ENCODE assay signal across 8 mouse cellular contexts in genomic region chr17:27027460-27028283, GRCm38 (mm10). TPM values are rescaled to one million over a fixed set of nuclear protein-coding genes. Genes with fewer than 3 reads are reported as not detected.
DNase-seq lines count a peak whose midpoint lies in the region; ATAC-seq and TF ChIP-seq lines count a peak whose summit lies in the region.

No protein-coding gene starts in this region.

- no peak for DNase-seq in left cerebral cortex, adult 2 months (ENCODE audit: extremely low spot score in 1 of 2, low spot score in 2 of 2)
- DNase-seq in left cerebral cortex, adult 18-20 months (ENCODE audit: low spot score in 2 of 2) = no peak
- DNase-seq in adipocyte (ENCODE audit: low spot score) = peak; percentile 76
- DNase-seq in forebrain, embryonic 10.5 days (ENCODE audit: extremely low spot score, low spot score) = no peak
- DNase-seq in hindbrain, embryonic 14.5 days (ENCODE audit: low spot score) = peak; percentile 47
- DNase-seq in liver, adult 2 months (ENCODE audit: extremely low read depth, low read depth, low spot score) = peak; percentile 81
- no peak for DNase-seq in urinary bladder, postnatal 14 days (ENCODE audit: low spot score)

- peak overlapping the region; percentile 94 for H3K27ac ChIP-seq in left cerebral cortex, adult 2 months
- peak overlapping the region; percentile 94 for H3K27ac ChIP-seq in forebrain, embryonic 10.5 days
- peak overlapping the region; percentile 76 for H3K27ac ChIP-seq in hindbrain, embryonic 14.5 days
- H3K27ac ChIP-seq in liver, adult 2 months (replicated peaks; ENCODE audit: insufficient read depth, low read depth, low read length) = peak overlapping the region; percentile 70

- 0 out of 2 replicates have a peak, but pooled peaks cover 2% of the 10 kb centered on the region for H3K79me2 ChIP-seq in liver, adult 2 months (ENCODE audit: control insufficient read depth, insufficient read depth, low read length)
- H3K79me2 ChIP-seq in myocyte (ENCODE audit: control insufficient read depth, insufficient read depth) = peaks cover 19% of the 10 kb centered on the region

- peaks cover 31% of the 10 kb centered on the region for H3K4me1 ChIP-seq in forebrain, embryonic 10.5 days
- H3K4me1 ChIP-seq in hindbrain, embryonic 14.5 days (replicated peaks; ENCODE audit: control insufficient read depth, insufficient read depth, low read length) = peaks cover 15% of the 10 kb centered on the region
- peaks cover 1% of the 10 kb centered on the region; the same call in 1 of the 2 replicates for H3K4me1 ChIP-seq in liver, adult 2 months (ENCODE audit: control insufficient read depth, insufficient read depth, low read length)

- no peaks in the 10 kb centered on the region for H3K9me3 ChIP-seq in forebrain, embryonic 10.5 days
- H3K9me3 ChIP-seq in hindbrain, embryonic 14.5 days (ENCODE audit: control insufficient read depth, low read length) = no peaks in the 10 kb centered on the region

- intact Hi-C loops in left cerebral cortex, adult 2 months (cut with DNase I) = loop anchor here (2.0 to 5.0 kb wide), 3 partner anchors 95 to 175 kb away; partner anchors contain the start of genes Kifc5b, Lemd2 and Phf1

- peak overlapping the region; percentile 95 for H3K4me2 ChIP-seq in hindbrain, embryonic 14.5 days (replicated peaks)
- peak overlapping the region; percentile 85 for H3K4me2 ChIP-seq in myocyte (ENCODE audit: low read depth)

- peak overlapping the region; percentile 63 for H3ac ChIP-seq in myocyte (ENCODE audit: control insufficient read depth, insufficient read length)

- peak overlapping the region; percentile 77 for H3K4me3 ChIP-seq in left cerebral cortex, adult 2 months
- peak overlapping the region; percentile 74 for H3K4me3 ChIP-seq in forebrain, embryonic 10.5 days
- peak overlapping the region; percentile 65 for H3K4me3 ChIP-seq in hindbrain, embryonic 14.5 days (replicated peaks; ENCODE audit: low read length)
- peak overlapping the region; percentile 83 for H3K4me3 ChIP-seq in liver, adult 2 months (ENCODE audit: insufficient read depth, low read depth, low read length)
- H3K4me3 ChIP-seq in myocyte = peak overlapping the region; percentile 98

- H3K9ac ChIP-seq in hindbrain, embryonic 14.5 days = peak overlapping the region; percentile 96
- H3K9ac ChIP-seq in liver, adult 2 months (ENCODE audit: low read depth, low read length) = peak overlapping the region; percentile 83

- WGBS in forebrain, embryonic 10.5 days = 44% methylated on average over 12 of the region's 12 CpGs
- WGBS in hindbrain, embryonic 14.5 days = 38% methylated on average over 12 of the region's 12 CpGs
- 14% methylated on average over 12 of the region's 12 CpGs for WGBS in liver, adult 2 months

- TF ChIP-seq POLR2A in liver, adult 2 months (IDR thresholded peaks at IDR 0.05; ENCODE audit: extremely low read depth, insufficient read depth, low read length) = no peak
- no peak for TF ChIP-seq POLR2A in myocyte (IDR thresholded peaks at IDR 0.05; ENCODE audit: insufficient read length, low read depth)

- ATAC-seq in hindbrain, embryonic 14.5 days (ENCODE audit: low FRiP score) = peak; percentile 36

- no peak; the same call in 1 of the 2 replicates for TF ChIP-seq CTCF in left cerebral cortex, adult 2 months (IDR thresholded peaks at IDR 0.05)
- no peak for TF ChIP-seq CTCF in liver, adult 2 months (IDR thresholded peaks at IDR 0.05; ENCODE audit: low read depth, low read length)

- peaks cover 39% of the 10 kb centered on the region for H3K36me3 ChIP-seq in forebrain, embryonic 10.5 days (replicated peaks)
- peaks cover 30% of the 10 kb centered on the region for H3K36me3 ChIP-seq in hindbrain, embryonic 14.5 days (replicated peaks; ENCODE audit: control insufficient read depth, insufficient read depth)
- 0 out of 2 replicates have a peak, but pooled peaks cover 2% of the 10 kb centered on the region for H3K36me3 ChIP-seq in liver, adult 2 months (ENCODE audit: control insufficient read depth, insufficient read depth, low read length)
- peaks cover 6% of the 10 kb centered on the region for H3K36me3 ChIP-seq in myocyte (ENCODE audit: control insufficient read depth, insufficient read depth)

- H3K27me3 ChIP-seq in forebrain, embryonic 10.5 days (ENCODE audit: poor library complexity, severe bottlenecking) = no peaks in the 10 kb centered on the region
- H3K27me3 ChIP-seq in hindbrain, embryonic 14.5 days (ENCODE audit: control insufficient read depth, insufficient read depth, low read length) = no peaks in the 10 kb centered on the region
- H3K27me3 ChIP-seq in liver, adult 2 months (ENCODE audit: control insufficient read depth, insufficient read depth, low read length) = no peaks in the 10 kb centered on the region
- H3K27me3 ChIP-seq in myocyte (ENCODE audit: control insufficient read depth, insufficient read depth, insufficient read length) = no peaks in the 10 kb centered on the region

TF ChIP-seq in myocyte, 11 proteins besides CTCF, POLR2A, EP300 and RAD21:
- no peak for TF ChIP-seq CEBPB (IDR thresholded peaks at IDR 0.05; ENCODE audit: insufficient read depth, poor library complexity, severe bottlenecking)
- no peak for TF ChIP-seq MYOD1 (IDR thresholded peaks at IDR 0.05; ENCODE audit: control insufficient read depth in 1 of 3, insufficient read length in 2 of 3, low read depth in 2 of 3)
- TF ChIP-seq SRF (IDR thresholded peaks at IDR 0.05; ENCODE audit: control insufficient read depth, insufficient read length, low read depth) = no peak
- no peak for TF ChIP-seq TCF12 (IDR thresholded peaks at IDR 0.05; ENCODE audit: insufficient read depth, poor library complexity, severe bottlenecking)
- TF ChIP-seq MAX (IDR thresholded peaks at IDR 0.05; ENCODE audit: low read depth) = no peak
- no peak for TF ChIP-seq E2F4 (IDR thresholded peaks at IDR 0.05; ENCODE audit: insufficient read depth)
- TF ChIP-seq USF1 (IDR thresholded peaks at IDR 0.05; ENCODE audit: low read depth) = no peak
- no peak for TF ChIP-seq TCF3 (IDR thresholded peaks at IDR 0.05; ENCODE audit: insufficient read length, low read depth)
- TF ChIP-seq MYOG (IDR thresholded peaks at IDR 0.05; ENCODE audit: control insufficient read depth in 1 of 3, insufficient read depth in 1 of 3, insufficient read length in 2 of 3, low read depth in 2 of 3) = no peak
- no peak for TF ChIP-seq REST (IDR thresholded peaks at IDR 0.05; ENCODE audit: insufficient read depth, insufficient read length)
- TF ChIP-seq POLR2AphosphoS2 (IDR thresholded peaks at IDR 0.05; ENCODE audit: insufficient read length, low read depth) = no peak

RNA-seq across cellular contexts. Expression of gene Bak1, which starts 1.1 kb away (rescaled TPM):
- 10 to 100 TPM; 13.0 to 14.0 TPM for total RNA-seq in left cerebral cortex, adult 2 months (2021)
- 10 to 100 TPM; 12.0 to 13.0 TPM for total RNA-seq in left cerebral cortex, adult 18-20 months (2021)
- 3.1 and 3.4 TPM in 2 replicates for polyA plus RNA-seq in forebrain, embryonic 10.5 days (2016; fragmentation: Nextera tagmentation; extraction: Ambion mirVana)
- polyA plus RNA-seq in hindbrain, embryonic 14.5 days (2014; fragmentation: Nextera tagmentation; extraction: Ambion mirVana) = 5.9 and 6.9 TPM in 2 replicates
- 5.1 and 5.6 TPM in 2 replicates for total RNA-seq in liver, adult 2 months (2014; rRNA removed)
- 21.6 and 23.1 TPM in 2 replicates for polyA plus RNA-seq in liver, adult 2 months (2012; rRNA removed)
- polyA plus RNA-seq in myocyte (2012; fragmentation: generic; extraction: Trizol) = 113 TPM

RNA-seq across cellular contexts. Expression of gene Itpr3, which starts 29.4 kb away (rescaled TPM):
- 1 to 10 TPM; 2.2 to 3.3 TPM for total RNA-seq in left cerebral cortex, adult 2 months (2021)
- 1 to 10 TPM; 2.8 to 3.0 TPM for total RNA-seq in left cerebral cortex, adult 18-20 months (2021)
- 1.6 TPM in 2 replicates for polyA plus RNA-seq in forebrain, embryonic 10.5 days (2016; fragmentation: Nextera tagmentation; extraction: Ambion mirVana)
- 1.2 and 1.8 TPM in 2 replicates for polyA plus RNA-seq in hindbrain, embryonic 14.5 days (2014; fragmentation: Nextera tagmentation; extraction: Ambion mirVana)
- total RNA-seq in liver, adult 2 months (2014; rRNA removed) = 1.1 and 1.5 TPM in 2 replicates
- polyA plus RNA-seq in liver, adult 2 months (2012; rRNA removed) = 0.76 and 1.0 TPM in 2 replicates
- 22.2 TPM for polyA plus RNA-seq in myocyte (2012; fragmentation: generic; extraction: Trizol)

RNA-seq across cellular contexts. Expression of gene Zbtb9, which starts 54.7 kb away (rescaled TPM):
- total RNA-seq in left cerebral cortex, adult 2 months (2021) = 10 to 100 TPM; 16.3 to 18.3 TPM
- 10 to 100 TPM; 16.2 to 16.4 TPM for total RNA-seq in left cerebral cortex, adult 18-20 months (2021)
- 17.5 and 20.1 TPM in 2 replicates for polyA plus RNA-seq in forebrain, embryonic 10.5 days (2016; fragmentation: Nextera tagmentation; extraction: Ambion mirVana)
- 9.7 and 11.1 TPM in 2 replicates for polyA plus RNA-seq in hindbrain, embryonic 14.5 days (2014; fragmentation: Nextera tagmentation; extraction: Ambion mirVana)
- 3.3 and 4.1 TPM in 2 replicates for total RNA-seq in liver, adult 2 months (2014; rRNA removed)
- 3.6 and 4.6 TPM in 2 replicates for polyA plus RNA-seq in liver, adult 2 months (2012; rRNA removed)
- 8.8 TPM for polyA plus RNA-seq in myocyte (2012; fragmentation: generic; extraction: Trizol)

Comparison
In these comparisons a context has a peak if more than half of its experiments do, and no peak if none do; other contexts are left out.
1. DNase-seq: peak in adipocyte (single experiment), hindbrain, embryonic 14.5 days (single experiment) and liver, adult 2 months (single experiment); none in left cerebral cortex, adult 2 months (0 of 2), left cerebral cortex, adult 18-20 months (0 of 2), forebrain, embryonic 10.5 days (single experiment) and urinary bladder, postnatal 14 days (single experiment).
2. Peak in every context shown above with its lines, with median percentiles within 50 percentile points of each other: H3K27ac ChIP-seq and H3K4me3 ChIP-seq.